ENCODE assay signal across 9 mouse cellular contexts in genomic region chr7:35545881-35546280, GRCm38 (mm10). TPM values are rescaled to one million over a fixed set of nuclear protein-coding genes. Genes with fewer than 3 reads are reported as not detected.
DNase-seq lines count a peak whose midpoint lies in the region; ATAC-seq lines count a peak whose summit lies in the region.
"Had no signal": no experiment of that assay in that cellular context is flagged by ENCODE, and none has a peak within 500 bp of the region (broad histone marks: within the 10 kb centered on the region; RNA-seq: fewer than 3 reads in every experiment).

No protein-coding gene starts in this region.

- H3K4me1 ChIP-seq in liver, embryonic 12.5 days, result peaks cover 3% of the 10 kb centered on the region; the same call in 1 of the 2 replicates
- no peaks in the 10 kb centered on the region for H3K4me1 ChIP-seq in neural tube, embryonic 14.5 days (ENCODE audit: control insufficient read depth, insufficient read depth, low read length)

- peak; percentile 69; the same call in 1 of the 2 replicates for ATAC-seq in liver, embryonic 12.5 days
- ATAC-seq in neural tube, embryonic 14.5 days (ENCODE audit: low read depth), result peak; percentile 58; the same call in 1 of the 2 replicates

- H3K4me2 ChIP-seq in liver, embryonic 12.5 days, result no peak overlapping the region
- H3K4me2 ChIP-seq in neural tube, embryonic 14.5 days (ENCODE audit: low read depth, low read length), result no peak overlapping the region

- no peak overlapping the region for H3K27ac ChIP-seq in liver, embryonic 12.5 days
- H3K27ac ChIP-seq in neural tube, embryonic 14.5 days (ENCODE audit: low read depth, low read length), result no peak overlapping the region

- H3K27me3 ChIP-seq in liver, embryonic 12.5 days (replicated peaks), result no peaks in the 10 kb centered on the region
- H3K27me3 ChIP-seq in neural tube, embryonic 14.5 days (ENCODE audit: control insufficient read depth, insufficient read depth, low read length), result no peaks in the 10 kb centered on the region
- H3K27me3 ChIP-seq: megakaryocyte, embryonic 14.5 days had no signal

- H3K4me3 ChIP-seq in liver, embryonic 12.5 days, result no peak overlapping the region
- no peak overlapping the region for H3K4me3 ChIP-seq in neural tube, embryonic 14.5 days (ENCODE audit: low read depth, low read length)
- H3K4me3 ChIP-seq: megakaryocyte, embryonic 14.5 days had no signal

- peaks cover 53% of the 10 kb centered on the region for H3K36me3 ChIP-seq in liver, embryonic 12.5 days
- H3K36me3 ChIP-seq in neural tube, embryonic 14.5 days (ENCODE audit: control insufficient read depth, insufficient read depth, low read length), result peaks cover 16% of the 10 kb centered on the region

- no peak overlapping the region for H3K9ac ChIP-seq in liver, embryonic 12.5 days
- no peak overlapping the region for H3K9ac ChIP-seq in neural tube, embryonic 14.5 days (replicated peaks; ENCODE audit: low read depth, low read length)

- no peaks in the 10 kb centered on the region for H3K9me3 ChIP-seq in liver, embryonic 12.5 days (replicated peaks)
- no peaks in the 10 kb centered on the region for H3K9me3 ChIP-seq in neural tube, embryonic 14.5 days (ENCODE audit: control insufficient read depth, low read length)
- H3K9me3 ChIP-seq: megakaryocyte, embryonic 14.5 days had no signal

- 34% methylated on average over 4 of the region's 4 CpGs for WGBS in liver, embryonic 12.5 days (ENCODE audit: insufficient replicate concordance)
- 36% methylated on average over 4 of the region's 4 CpGs for WGBS in neural tube, embryonic 14.5 days

- peak; percentile 82 for DNase-seq in CD4-positive, CD25-positive, alpha-beta regulatory T cell, adult 2 months (ENCODE audit: low read depth, low spot score)
- peak; percentile 87 for DNase-seq in NIH3T3 (ENCODE audit: low read depth)
- peak; percentile 75 to 84 for DNase-seq in cerebellum, postnatal 10 days
- peak; percentile 50 for DNase-seq in gastrocnemius, adult 18-20 months (ENCODE audit: low spot score)
- DNase-seq in kidney, postnatal 25 days, result peak; percentile 74 to 79
- peak; percentile 42 for DNase-seq in yolk sac, embryonic 10.5 days (ENCODE audit: low spot score)

RNA-seq across cellular contexts. Expression of gene Tdrd12, which starts 8.3 kb away (rescaled TPM):
- total RNA-seq in gastrocnemius, adult 18-20 months (2021), result not detected
- 0.30 TPM in 1 of 2 replicates, not detected in the other for polyA plus RNA-seq in liver, embryonic 12.5 days (2016; fragmentation: Nextera tagmentation; extraction: Ambion mirVana)
- 0.50 and 1.1 TPM in 2 replicates for polyA plus RNA-seq in neural tube, embryonic 14.5 days (2014; fragmentation: Nextera tagmentation; extraction: Ambion mirVana)

RNA-seq across cellular contexts. Expression of gene Nudt19, which starts 10.2 kb away (rescaled TPM):
- total RNA-seq in gastrocnemius, adult 18-20 months (2021), result 10 to 100 TPM; 47.9 to 52.6 TPM
- polyA plus RNA-seq in liver, embryonic 12.5 days (2016; fragmentation: Nextera tagmentation; extraction: Ambion mirVana), result 99.9 and 102 TPM in 2 replicates
- polyA plus RNA-seq in neural tube, embryonic 14.5 days (2014; fragmentation: Nextera tagmentation; extraction: Ambion mirVana), result 107 and 137 TPM in 2 replicates

RNA-seq across cellular contexts. Expression of gene Rgs9bp, which starts 39.5 kb away (rescaled TPM):
- under 1 TPM in 1 of 2 experiments, not detected in 1; 0.11 TPM for total RNA-seq in gastrocnemius, adult 18-20 months (2021)
- polyA plus RNA-seq in liver, embryonic 12.5 days (2016; fragmentation: Nextera tagmentation; extraction: Ambion mirVana), result 0.06 and 0.11 TPM in 2 replicates
- polyA plus RNA-seq in neural tube, embryonic 14.5 days (2014; fragmentation: Nextera tagmentation; extraction: Ambion mirVana), result 0.08 and 0.30 TPM in 2 replicates

RNA-seq across cellular contexts. Expression of gene Ankrd27, which starts 40.2 kb away (rescaled TPM):
- total RNA-seq in gastrocnemius, adult 18-20 months (2021), result 10 to 100 TPM; 12.3 to 15.5 TPM
- polyA plus RNA-seq in liver, embryonic 12.5 days (2016; fragmentation: Nextera tagmentation; extraction: Ambion mirVana), result 43.1 and 45.5 TPM in 2 replicates
- polyA plus RNA-seq in neural tube, embryonic 14.5 days (2014; fragmentation: Nextera tagmentation; extraction: Ambion mirVana), result 18.5 TPM in 2 replicates
